Mouse (Mus musculus) E14TG2a.4 (cell line): ENCODE measurements at regions not wholly inside any gene's neighbourhood (a gene's known extent, or its start where the extent isn't known, plus 50 kb on each side); places are given as distances from the start of the nearest gene placed in this dataset.

Experiments
- CTCF ChIP-seq: conservative IDR thresholded peaks from 2 replicates; pipeline ENCODE4 v1.5.1; 2014; ENCODE audit warnings: low read length
- NANOG ChIP-seq: IDR thresholded peaks from 2 replicates; pipeline ENCODE4 v1.6.1; 2014; ENCODE audit warnings: borderline replicate concordance, low read length, mixed read lengths
- POU5F1 ChIP-seq: IDR thresholded peaks from 2 replicates; pipeline ENCODE4 v1.6.1; 2014; ENCODE audit warnings: low read length, borderline replicate concordance

DNA sequence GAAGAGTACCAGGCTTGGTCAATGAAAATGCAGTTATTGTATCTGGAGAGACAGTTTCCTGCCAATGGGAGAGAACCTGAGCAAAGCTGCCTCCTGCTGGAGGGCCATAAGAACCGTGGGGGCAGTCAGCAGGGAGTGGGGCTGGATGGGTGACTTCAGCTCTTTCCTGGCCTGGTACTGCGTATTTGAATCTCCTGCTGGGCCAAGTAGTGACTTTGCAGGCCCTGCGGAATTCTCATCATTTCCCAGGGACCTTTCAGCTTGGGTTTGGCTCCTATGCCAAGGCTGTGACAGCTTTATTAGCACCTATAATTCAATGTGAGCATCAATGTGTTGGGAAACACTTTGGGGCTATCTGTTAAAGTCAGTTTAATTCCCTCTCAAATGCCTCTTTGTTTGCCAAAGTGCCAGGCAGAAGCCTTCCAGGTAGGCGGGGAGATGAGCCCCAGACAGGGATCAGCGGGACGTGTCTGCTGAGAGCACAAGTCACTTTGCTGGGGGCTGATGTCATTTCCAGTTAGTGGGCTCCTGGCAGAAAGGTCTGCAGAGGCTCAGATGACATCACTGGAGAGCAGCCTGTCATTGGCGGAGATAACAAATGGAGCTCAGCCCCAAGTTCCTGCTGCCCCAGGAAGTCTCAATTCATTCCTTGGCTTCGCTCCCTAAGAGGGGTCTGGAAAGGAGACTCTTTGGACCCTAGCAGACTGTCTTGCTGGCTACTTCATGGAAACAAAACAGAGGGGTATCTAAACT lies 630.5 kb downstream of the Insc start:
- TF ChIP-seq CTCF (no peak), POU5F1 (no peak), NANOG (no peak)
